Mouse (Mus musculus) liver, adult 2 months (tissue): ENCODE results near the gene Sstr3. TPM values are rescaled to one million over a fixed set of nuclear protein-coding genes. Genes with fewer than 3 reads are reported as not detected.

ENCODE experiments used
- DNase-seq: peaks from one replicate; pipeline ENCODE4 v3.0.0-alpha.2; 2011; ENCODE audit warnings: low read depth, low spot score; ENCODE audit errors: extremely low read depth
- H3K27ac ChIP-seq: fragments of 200-500 bp; replicated peaks from 2 replicates; pipeline ENCODE4 v1.5.1; 2012; ENCODE audit warnings: low read depth, mild to moderate bottlenecking, control low read depth, inconsistent platforms, low read length; ENCODE audit not compliant: insufficient read depth
- H3K27me3 ChIP-seq: fragments of 200-500 bp; 2 replicates; pipeline ENCODE4 v1.6.1; 2012; ENCODE audit warnings: mild to moderate bottlenecking, moderate library complexity, low read length, inconsistent platforms; ENCODE audit not compliant: control insufficient read depth, insufficient read depth
- H3K36me3 ChIP-seq: fragments of 200-500 bp; 2 replicates; pipeline ENCODE4 v1.6.1; 2012; ENCODE audit warnings: low read length, inconsistent platforms; ENCODE audit not compliant: control insufficient read depth, insufficient read depth
- H3K4me1 ChIP-seq: fragments of 200-500 bp; 2 replicates; pipeline ENCODE4 v1.6.1; 2011; ENCODE audit warnings: low read length; ENCODE audit not compliant: control insufficient read depth, insufficient read depth
- H3K4me3 ChIP-seq: fragments of 200-500 bp; 2 replicates; pipeline ENCODE4 v1.5.1; 2011; ENCODE audit warnings: low read depth, mild to moderate bottlenecking, control low read depth, low read length, moderate library complexity; ENCODE audit not compliant: insufficient read depth
- H3K79me2 ChIP-seq: fragments of 200-500 bp; 2 replicates; pipeline ENCODE4 v1.6.1; 2012; ENCODE audit warnings: inconsistent platforms, mild to moderate bottlenecking, low read length, moderate library complexity; ENCODE audit not compliant: control insufficient read depth, insufficient read depth
- H3K9ac ChIP-seq: fragments of 200-500 bp; 2 replicates; pipeline ENCODE4 v1.6.1; 2012; ENCODE audit warnings: low read depth, mild to moderate bottlenecking, control low read depth, inconsistent platforms, low read length
- CTCF ChIP-seq: fragments of 200-500 bp; IDR thresholded peaks from 2 replicates; pipeline ENCODE4 v1.5.1; 2011; ENCODE audit warnings: low read depth, low read length, control low read depth
- POLR2A ChIP-seq: fragments of 200-500 bp; IDR thresholded peaks from 2 replicates; pipeline ENCODE4 v1.6.1; 2011; ENCODE audit warnings: low read length, control low read depth; ENCODE audit not compliant: insufficient read depth; ENCODE audit errors: extremely low read depth
- WGBS: fragments of 180-500 bp; shearing (Covaris S2); methylation state at CpG from one replicate; pipeline ENCODE4 v1.1.7; 2018; 5-methylcytosine and 5-hydroxymethylcytosine counted together
- polyA plus RNA-seq: library from polyadenylated mRNA; depleted of rRNA; stranded (reverse); fragments of >200 nt; gene quantifications from 2 replicates; pipeline ENCODE4 v1.2.3, GENCODE M21; 2012
- total RNA-seq: library from RNA; depleted of rRNA; stranded (reverse); fragments of >200 nt; gene quantifications from 2 replicates; pipeline ENCODE4 v1.2.3, GENCODE M21; 2014

The Sstr3 gene
- total and polyA plus RNA-seq, 2 experiments: under 0.01 TPM; not detected in 1

- Histone ChIP-seq H3K27ac (no peak overlapping the region), H3K4me1 (no peaks in the 10 kb centered on the region), H3K9ac (no peak overlapping the region), H3K27me3 (no peaks in the 10 kb centered on the region), H3K36me3 (no peaks in the 10 kb centered on the region), H3K79me2 (no peaks in the 10 kb centered on the region), H3K4me3 (no peak overlapping the region)
- no peak for DNase-seq
- no peak for TF ChIP-seq POLR2A
- 64% methylated on average over 18 of the region's 18 CpGs for WGBS
Observed at GRCm38 (mm10) chr15:78502437-78503132, 41.9 kb downstream of the Sstr3 start.

DNA sequence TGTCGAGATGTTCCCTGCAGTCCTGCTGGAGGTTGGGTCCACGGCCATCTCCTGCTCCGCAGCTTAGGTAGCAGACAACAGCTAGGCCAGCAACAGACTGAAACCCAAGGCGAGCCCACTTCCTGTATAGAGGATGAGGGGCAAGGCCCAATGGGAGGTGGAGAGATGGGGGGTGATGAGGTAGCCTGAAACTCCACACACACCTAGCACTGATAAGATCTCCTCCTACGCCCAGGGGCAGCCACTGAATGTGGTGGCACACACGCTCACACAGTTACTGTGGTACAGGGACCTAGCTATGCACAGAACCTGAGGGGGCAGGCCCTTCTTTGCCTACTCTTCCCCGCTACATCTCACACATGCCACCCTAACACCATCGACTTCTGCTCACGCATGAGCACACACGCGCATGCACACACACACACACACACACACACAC is 49.5 kb downstream of the Sstr3 start, which contains the start of gene Il2rb:
Il2rb (minus strand) TSS at position 304 of the 439 bp plus-strand sequence.
- no peaks in the 10 kb centered on the region for H3K36me3 ChIP-seq
- WGBS: 91% methylated on average over 11 of the region's 11 CpGs
- H3K4me3 ChIP-seq: no peak within 1 kb of the TSS
- H3K79me2 ChIP-seq: no peaks in the 10 kb centered on the region
- H3K9ac ChIP-seq: no peak within 1 kb of the TSS
- no peak for TF ChIP-seq CTCF
- no peak for TF ChIP-seq POLR2A
- no peak for DNase-seq
- H3K27ac ChIP-seq: no peak within 1 kb of the TSS
- no peaks in the 10 kb centered on the region for H3K27me3 ChIP-seq
- H3K4me1 ChIP-seq: no peaks in the 10 kb centered on the region

DNA sequence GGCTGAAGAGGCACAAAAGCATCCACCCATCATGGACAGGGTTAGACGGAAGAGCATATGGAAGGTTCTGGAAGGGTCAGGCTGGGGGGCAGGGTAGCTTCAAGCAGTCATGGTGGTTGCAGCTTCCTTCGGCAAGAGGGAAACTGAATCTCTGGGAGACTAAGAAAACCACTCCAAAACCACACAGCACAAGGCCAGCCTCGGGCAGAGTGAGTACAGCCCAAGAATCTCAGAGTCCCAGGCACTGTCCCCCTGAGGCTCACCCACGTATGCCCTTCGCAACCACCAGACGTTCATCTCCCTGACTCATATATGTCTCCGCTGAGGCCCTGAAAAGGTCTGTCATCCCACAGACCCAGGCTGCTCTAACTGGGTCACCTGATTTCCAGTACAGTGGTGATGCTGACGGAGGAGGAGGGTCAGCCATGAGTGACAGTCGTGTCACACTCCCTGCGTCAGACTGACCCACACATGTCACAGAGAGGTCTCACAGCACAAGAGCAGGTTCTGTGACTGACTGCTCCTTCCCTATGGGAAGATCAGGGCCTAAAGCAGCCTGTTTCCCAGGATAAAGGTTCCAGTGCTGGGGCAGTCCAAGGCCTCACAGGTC is 51.0 kb downstream of the Sstr3 start:
- no peaks in the 10 kb centered on the region for H3K4me1 ChIP-seq
- H3K27ac ChIP-seq: no peak overlapping the region
- no peaks in the 10 kb centered on the region for H3K36me3 ChIP-seq
- H3K27me3 ChIP-seq: no peaks in the 10 kb centered on the region
- DNase-seq: no peak
- WGBS: 84% methylated on average over 10 of the region's 10 CpGs
- no peaks in the 10 kb centered on the region for H3K79me2 ChIP-seq
- TF ChIP-seq POLR2A (no peak), CTCF (no peak)
- no peak overlapping the region for H3K9ac ChIP-seq
- H3K4me3 ChIP-seq: no peak overlapping the region; the same call in 1 of the 2 replicates

- WGBS: 88% methylated on average over 3 of the region's 3 CpGs
- no peaks in the 10 kb centered on the region for H3K36me3 ChIP-seq
- H3K9ac ChIP-seq: no peak overlapping the region
- H3K79me2 ChIP-seq: no peaks in the 10 kb centered on the region
- H3K27me3 ChIP-seq: no peaks in the 10 kb centered on the region
- H3K27ac ChIP-seq: no peak overlapping the region
- no peak for TF ChIP-seq CTCF
- TF ChIP-seq POLR2A: no peak
- H3K4me3 ChIP-seq: no peak overlapping the region
- no peak for DNase-seq
- no peaks in the 10 kb centered on the region for H3K4me1 ChIP-seq
Observed at GRCm38 (mm10) chr15:78491301-78491700, 53.2 kb downstream of the Sstr3 start.

- no peak for DNase-seq
- Histone ChIP-seq H3K79me2 (no peaks in the 10 kb centered on the region), H3K27me3 (no peaks in the 10 kb centered on the region), H3K27ac (no peak overlapping the region), H3K4me1 (no peaks in the 10 kb centered on the region), H3K9ac (no peak overlapping the region), H3K36me3 (no peaks in the 10 kb centered on the region), H3K4me3 (no peak overlapping the region)
- 86% methylated on average over 8 of the region's 8 CpGs for WGBS
- TF ChIP-seq POLR2A (no peak), CTCF (no peak)
Observed at GRCm38 (mm10) chr15:78489906-78490305, 54.6 kb downstream of the Sstr3 start.

DNA sequence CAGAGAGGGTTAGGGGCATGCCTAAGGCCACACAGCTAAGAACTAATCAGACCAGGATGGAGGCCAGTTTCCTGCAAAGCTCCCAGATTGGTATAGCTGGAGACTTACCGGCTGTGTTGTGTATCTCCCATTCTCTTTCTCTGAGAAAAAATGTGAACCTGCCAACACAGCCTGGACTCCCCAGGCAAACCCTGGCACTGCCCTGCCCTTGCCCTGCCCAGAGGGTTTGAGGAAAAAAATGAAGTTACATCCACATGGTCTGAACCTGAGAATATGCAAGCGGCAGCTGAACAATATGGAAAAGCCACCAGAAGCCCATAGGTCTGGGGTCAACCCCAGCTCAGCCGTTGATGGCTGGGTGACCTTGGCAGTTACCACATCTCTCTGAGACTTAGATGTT is 55.2 kb downstream of the Sstr3 start:
- H3K27ac ChIP-seq: no peak overlapping the region
- no peak for TF ChIP-seq CTCF
- TF ChIP-seq POLR2A: no peak
- no peaks in the 10 kb centered on the region for H3K4me1 ChIP-seq
- H3K4me3 ChIP-seq: no peak overlapping the region
- no peak overlapping the region for H3K9ac ChIP-seq
- DNase-seq: no peak
- no peaks in the 10 kb centered on the region for H3K79me2 ChIP-seq
- H3K27me3 ChIP-seq: no peaks in the 10 kb centered on the region
- 76% methylated on average over 3 of the region's 3 CpGs for WGBS
- H3K36me3 ChIP-seq: no peaks in the 10 kb centered on the region
